21 mouse cellular contexts compared by ENCODE assay signal in genomic region chr16:11565126-11565525, GRCm38 (mm10).
A peak's percentile ranks its signal among the peaks of the same experiment; 100 is the strongest.
DNase-seq lines count a peak whose midpoint lies in the region; ATAC-seq and TF ChIP-seq lines count a peak whose summit lies in the region.
"Had no signal": no experiment of that assay in that cellular context is flagged by ENCODE, and none has a peak within 500 bp of the region (broad histone marks: within the 10 kb centered on the region; RNA-seq: fewer than 3 reads in every experiment).

No protein-coding gene starts in this region.

- no peak overlapping the region for H3K9ac ChIP-seq in kidney, embryonic 15.5 days
- H3K9ac ChIP-seq: forebrain, postnatal 0 days; heart, embryonic 15.5 days; liver, embryonic 12.5 days; lung, embryonic 15.5 days; midbrain, embryonic 13.5 days had no signal

- no peaks in the 10 kb centered on the region for H3K4me1 ChIP-seq in kidney, embryonic 15.5 days
- H3K4me1 ChIP-seq: heart, embryonic 15.5 days; lung, embryonic 15.5 days had no signal

- ATAC-seq in kidney, embryonic 15.5 days (replicated peaks; ENCODE audit: low FRiP score) = no peak
- peak; percentile 59 for ATAC-seq in megakaryocyte progenitor cell, adult 5-6 weeks (replicated peaks; ENCODE audit: poor library complexity)
- ATAC-seq: forebrain, postnatal 0 days; liver, embryonic 12.5 days; midbrain, embryonic 13.5 days had no signal

- H3K27ac ChIP-seq in kidney, embryonic 15.5 days = peak overlapping the region; percentile 1; the same call in 1 of the 2 replicates
- H3K27ac ChIP-seq: forebrain, embryonic 10.5 days; heart, embryonic 15.5 days; hindbrain, embryonic 10.5 days; liver, embryonic 12.5 days; lung, embryonic 15.5 days; midbrain, embryonic 13.5 days had no signal

- H3K4me2 ChIP-seq in kidney, embryonic 15.5 days = no peak overlapping the region
- H3K4me2 ChIP-seq: heart, embryonic 15.5 days; liver, embryonic 12.5 days; lung, embryonic 15.5 days; midbrain, embryonic 13.5 days had no signal

- no peaks in the 10 kb centered on the region for H3K9me3 ChIP-seq in kidney, embryonic 15.5 days (replicated peaks)
- H3K9me3 ChIP-seq: forebrain, embryonic 10.5 days; heart, embryonic 15.5 days; hindbrain, embryonic 10.5 days; liver, embryonic 12.5 days; lung, embryonic 15.5 days; midbrain, embryonic 13.5 days had no signal

- no peak for DNase-seq in kidney, postnatal 4 days
- DNase-seq in 416B (ENCODE audit: low read depth) = peak; percentile 5
- DNase-seq in brain, embryonic 14.5 days (ENCODE audit: low read depth) = peak; percentile 20
- no peak for DNase-seq in gastrocnemius, postnatal 25 days
- DNase-seq in yolk sac, embryonic 10.5 days (ENCODE audit: low spot score) = no peak
- no peak for DNase-seq in gastrocnemius, adult 18-20 months (ENCODE audit: low spot score)
- DNase-seq: adrenal gland, postnatal 36 days; cerebellum, adult 18-20 months; cerebellum, postnatal 36 days; forebrain, postnatal 0 days; lung, postnatal 4 days; retina, postnatal 1 day; right cerebral cortex, postnatal 4 days had no signal

- TF ChIP-seq POLR2A in brain, embryonic 14.5 days (IDR thresholded peaks at IDR 0.05; ENCODE audit: borderline replicate concordance, extremely low read depth, insufficient read depth, insufficient read length, poor library complexity, severe bottlenecking) = no peak

- WGBS in kidney, embryonic 15.5 days = 66% methylated on average over 11 of the region's 11 CpGs

- H3K27me3 ChIP-seq in kidney, embryonic 15.5 days = no peaks in the 10 kb centered on the region
- H3K27me3 ChIP-seq: heart, embryonic 15.5 days; liver, embryonic 12.5 days; lung, embryonic 15.5 days; midbrain, embryonic 13.5 days had no signal

- H3K4me3 ChIP-seq in kidney, embryonic 15.5 days (replicated peaks) = no peak overlapping the region
- H3K4me3 ChIP-seq: forebrain, embryonic 10.5 days; heart, embryonic 15.5 days; hindbrain, embryonic 10.5 days; liver, embryonic 12.5 days; lung, embryonic 15.5 days; midbrain, embryonic 13.5 days had no signal

- H3K36me3 ChIP-seq in kidney, embryonic 15.5 days = no peaks in the 10 kb centered on the region
- H3K36me3 ChIP-seq: forebrain, embryonic 10.5 days; heart, embryonic 15.5 days; hindbrain, embryonic 10.5 days; liver, embryonic 12.5 days; lung, embryonic 15.5 days; midbrain, embryonic 13.5 days had no signal

- TF ChIP-seq CTCF in brain, embryonic 14.5 days (IDR thresholded peaks at IDR 0.05; ENCODE audit: borderline replicate concordance, extremely low read depth, insufficient read depth, insufficient read length) = no peak

Comparison
In these comparisons a context has a peak if more than half of its experiments do, and no peak if none do; other contexts are left out.
1. DNase-seq: peak in 416B (single experiment) and brain, embryonic 14.5 days (single experiment); none in kidney, postnatal 4 days (0 of 2), gastrocnemius, postnatal 25 days (single experiment), yolk sac, embryonic 10.5 days (single experiment) and gastrocnemius, adult 18-20 months (single experiment).